Mouse (Mus musculus) inflammation-experienced regulatory T-cells (primary cell): ENCODE measurements around the gene Olfr1340. TPM values are rescaled to one million over a fixed set of nuclear protein-coding genes. Genes with fewer than 3 reads are reported as not detected.

Source experiments
- polyA plus RNA-seq, 2 experiments: library from polyadenylated mRNA; unstranded; fragments of 100-300 nt; shearing (Covaris generic); gene quantifications; one replicate each; pipeline ENCODE4 v1.2.1; 2017

Gene Olfr1340
- under 1 TPM in 1 of 2 experiments, not detected in 1; 0.10 TPM for polyA plus RNA-seq

GRCm38 (mm10) chr4:118719838-118720237 is at the start of gene Olfr1340:
Olfr1340 (plus strand) TSS chr4:118720138.

GRCm38 (mm10) chr4:118692412-118692973 is 27.4 kb upstream of the Olfr1340 start, which contains the start of gene Olfr1342:
Olfr1342 (minus strand) TSS chr4:118692756.

GRCm38 (mm10) chr4:118703223-118703622 is 16.7 kb upstream of the Olfr1340 start, which contains the start of gene Olfr1341:
Olfr1341 (plus strand) TSS chr4:118703523.

GRCm38 (mm10) chr4:118731875-118732274 is 11.9 kb downstream of the Olfr1340 start, which contains the start of gene Olfr1339:
Olfr1339 (plus strand) TSS chr4:118732175.

GRCm38 (mm10) chr4:118758637-118759036 is 38.7 kb downstream of the Olfr1340 start, which contains the start of gene Olfr1338:
Olfr1338 (minus strand) TSS chr4:118758737.

Other genes starting within 250 kb of the Olfr1340 start
- under 1 TPM in 1 of 2 experiments, not detected in 1; 0.59 TPM for gene Tie1, start 230.1 kb upstream of the Olfr1340 start, polyA plus RNA-seq
- under 1 TPM in 1 of 2 experiments, not detected in 1; 0.17 TPM for gene 2610528J11Rik, start 193.1 kb upstream of the Olfr1340 start, polyA plus RNA-seq
- under 1 TPM in 1 of 2 experiments, not detected in 1; 0.28 TPM for gene Tmem125, start 176.1 kb upstream of the Olfr1340 start, polyA plus RNA-seq
- under 1 TPM; 0.08 to 0.42 TPM for gene Cfap57, start 99.4 kb upstream of the Olfr1340 start, polyA plus RNA-seq
- gene Ebna1bp2, start 99.3 kb upstream of the Olfr1340 start, polyA plus RNA-seq, result 100 to 1,000 TPM; 149 to 167 TPM
- not detected for gene Olfr62, start 61.2 kb upstream of the Olfr1340 start, polyA plus RNA-seq
- not detected for gene Olfr1342, start 27.4 kb upstream of the Olfr1340 start, polyA plus RNA-seq
- gene Olfr1341, start 16.6 kb upstream of the Olfr1340 start, polyA plus RNA-seq, result 1 to 10 TPM in 1 of 2 experiments, under 1 TPM in 1; 0.43 to 2.0 TPM
- gene Olfr1339, start 12.0 kb downstream of the Olfr1340 start, polyA plus RNA-seq, result not detected
- gene Olfr1338, start 38.6 kb downstream of the Olfr1340 start, polyA plus RNA-seq, result under 1 TPM in 1 of 2 experiments, not detected in 1; 0.45 TPM
- gene Olfr1337, start 62.4 kb downstream of the Olfr1340 start, polyA plus RNA-seq, result not detected
- gene Olfr1335, start 89.8 kb downstream of the Olfr1340 start, polyA plus RNA-seq, result not detected
- not detected for gene Olfr1333, start 116.1 kb downstream of the Olfr1340 start, polyA plus RNA-seq
- 1 to 10 TPM in 1 of 2 experiments, under 1 TPM in 1; 0.10 to 3.5 TPM for gene Olfr1331, start 144.5 kb downstream of the Olfr1340 start, polyA plus RNA-seq
- 1 to 10 TPM in 1 of 2 experiments, under 1 TPM in 1; 0.33 to 1.3 TPM for gene Olfr1330, start 168.5 kb downstream of the Olfr1340 start, polyA plus RNA-seq
- gene Olfr1329, start 197.3 kb downstream of the Olfr1340 start, polyA plus RNA-seq, result not detected
- under 1 TPM in 1 of 2 experiments, not detected in 1; 0.22 TPM for gene Olfr1328, start 218.5 kb downstream of the Olfr1340 start, polyA plus RNA-seq
- under 1 TPM in 1 of 2 experiments, not detected in 1; 0.23 TPM for gene Lao1, start 241.4 kb downstream of the Olfr1340 start, polyA plus RNA-seq